Mouse (Mus musculus) gastrocnemius, adult 2 months (tissue): Measurements from ENCODE around the gene Cdc5l. TPM values are rescaled to one million over a fixed set of nuclear protein-coding genes. Genes with fewer than 3 reads are reported as not detected.

ENCODE experiments used
- DNase-seq: peaks from one replicate; pipeline ENCODE4 v3.0.0; 2022
- H3K27ac ChIP-seq: fragments of 200-600 bp; 2 replicates; pipeline ENCODE4 v1.8.1; 2022; ENCODE audit warnings: mild to moderate bottlenecking
- H3K4me3 ChIP-seq: fragments of 200-600 bp; 2 replicates; pipeline ENCODE4 v1.8.1; 2022; ENCODE audit warnings: mild to moderate bottlenecking, moderate library complexity
- CTCF ChIP-seq: fragments of 200-600 bp; IDR thresholded peaks from 2 replicates; pipeline ENCODE4 v1.8.1; 2022; ENCODE audit warnings: antibody characterized with exemption, mild to moderate bottlenecking, moderate library complexity
- intact Hi-C: fragments of 180-260 bp; cut with DNase I; formaldehyde crosslinking; loops from one replicate; pipeline ENCODE4 v1.15.1; 2025
- long read RNA-seq, 2 experiments: library from polyadenylated mRNA; stranded (forward); transcript quantifications; one replicate each; pipeline ENCODE4 v2.0.0; 2021
- total RNA-seq, 2 experiments: library from RNA; stranded (reverse); gene quantifications; 2 replicates each; pipeline ENCODE4 v1.2.3; 2021

The Cdc5l gene
- total RNA-seq = 10 to 100 TPM; 39.5 to 41.3 TPM
- long read RNA-seq, experiment 1, transcript Cdc5l-201 (16 exons, 3,027 nt) = major isoform, 26 of 28 reads
- long read RNA-seq, experiment 1, partial matches to known transcripts = 2 of 28 reads
- long read RNA-seq, experiment 1, other reads (novel, unspliced or antisense) = 0 of 28 reads
- long read RNA-seq, experiment 2, transcript Cdc5l-201 (16 exons, 3,027 nt) = major isoform, 20 of 25 reads
- long read RNA-seq, experiment 2, partial matches to known transcripts = 3 of 25 reads
- long read RNA-seq, experiment 2, other reads (novel, unspliced or antisense) = 2 of 25 reads

DNA sequence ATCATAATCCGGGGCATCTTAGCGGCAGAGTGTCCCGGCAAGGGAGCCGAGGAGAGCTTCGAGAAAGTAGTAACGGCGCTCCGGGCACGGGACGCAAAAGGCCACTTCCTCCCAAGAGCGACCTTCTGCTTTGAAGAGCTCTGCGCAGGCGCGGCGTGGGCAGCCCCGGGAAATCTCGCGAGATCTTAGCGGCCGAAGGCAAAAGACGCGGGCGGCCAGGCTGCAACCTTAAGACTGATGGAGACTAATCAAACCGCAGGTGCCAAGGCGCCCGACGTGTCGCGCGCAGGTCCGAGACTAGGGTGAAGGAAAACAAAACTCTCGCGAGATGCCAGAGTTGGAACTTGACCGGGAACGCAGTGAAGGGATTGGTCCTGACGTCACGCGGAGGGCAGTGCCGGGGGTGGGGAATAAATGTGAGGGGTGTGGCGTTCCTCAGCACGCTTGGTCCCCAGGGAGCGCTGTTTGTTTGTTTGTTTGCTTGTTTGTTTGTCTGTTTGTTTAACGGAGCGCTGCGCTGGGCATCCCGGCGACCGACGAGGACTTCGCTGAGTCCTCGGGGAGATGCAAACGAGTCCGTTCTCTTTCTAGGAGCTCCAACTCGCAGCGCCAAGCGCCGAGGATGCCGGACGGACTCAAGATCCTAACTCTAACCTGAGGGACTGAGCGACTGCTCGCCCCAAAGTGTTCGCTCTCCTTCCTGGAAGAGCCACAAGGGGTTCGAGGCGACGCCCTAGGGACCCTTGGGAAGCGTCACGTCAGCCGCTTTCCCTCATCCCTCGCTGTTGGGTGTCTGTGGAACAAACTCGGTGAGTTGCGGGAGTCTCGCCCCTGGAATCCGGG, at the start of gene Cdc5l:
TSS of gene Cdc5l (minus strand) at position 319 of the 843 bp plus-strand sequence.
- TF ChIP-seq CTCF = peak; percentile 12; the same call in 1 of the 2 replicates
- intact Hi-C loops = no loop called here
- H3K4me3 ChIP-seq = peak within 1 kb of the TSS; percentile 87
- H3K27ac ChIP-seq = peak within 1 kb of the TSS; percentile 98
- peak; percentile 98 for DNase-seq

DNA sequence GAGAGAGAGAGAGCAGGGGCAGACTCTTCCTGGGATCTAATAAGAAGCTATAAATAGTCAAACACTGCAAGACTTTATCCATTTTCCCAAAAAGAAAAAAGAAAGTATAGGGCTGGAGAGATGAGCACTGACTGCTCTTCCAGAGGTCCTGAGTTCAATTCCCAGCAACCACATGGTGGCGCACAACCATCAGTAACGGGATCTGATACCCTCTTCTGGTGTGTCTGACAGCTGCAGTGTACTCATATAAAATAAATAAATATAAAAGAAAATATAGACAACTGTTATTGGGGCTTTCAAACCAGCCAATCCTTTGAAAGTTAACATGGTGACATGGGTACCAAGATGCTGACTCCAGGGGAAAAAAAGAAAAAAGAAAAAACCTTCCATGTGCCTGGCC, 46.9 kb upstream of the Cdc5l start:
- Histone ChIP-seq H3K4me3 (no peak overlapping the region), H3K27ac (no peak overlapping the region)
- intact Hi-C loops = no loop called here
- no peak for DNase-seq
- TF ChIP-seq CTCF = peak; percentile 35

DNA sequence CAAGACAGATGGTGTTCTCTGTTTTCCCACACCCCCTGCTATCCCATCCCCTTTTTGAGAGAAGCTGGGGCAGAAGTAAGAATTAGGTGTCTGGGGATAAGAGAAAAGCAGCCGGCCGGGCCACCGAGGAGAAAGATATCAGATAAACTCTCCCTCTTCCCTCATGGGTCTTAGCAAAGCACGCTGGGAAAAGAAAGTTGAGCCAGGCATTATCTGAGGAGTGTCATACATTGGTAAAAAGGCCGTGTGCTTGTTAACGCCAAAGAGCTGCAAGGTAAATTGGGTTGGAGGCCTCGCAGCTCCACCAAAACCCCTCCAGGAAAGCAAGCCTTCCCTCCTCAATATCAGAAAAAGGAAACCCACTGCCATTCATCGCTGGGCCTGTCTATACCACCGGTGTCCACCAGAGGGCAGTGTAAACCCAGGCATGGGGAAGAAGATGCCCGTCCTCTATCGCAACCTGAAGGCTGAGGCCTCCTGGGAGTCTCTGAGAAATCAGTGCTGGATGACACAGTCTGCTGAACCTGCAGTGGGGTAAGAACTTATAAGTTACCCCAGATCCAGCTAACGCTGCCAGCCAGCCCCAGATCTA, 44.8 kb upstream of the Cdc5l start:
- Histone ChIP-seq H3K4me3 (no peak overlapping the region), H3K27ac (peak overlapping the region; percentile 46; the same call in 1 of the 2 replicates)
- DNase-seq = peak; percentile 80
- TF ChIP-seq CTCF = peak; percentile 99
- intact Hi-C loops = loop anchor here (1.0 to 5.0 kb wide), 2 partner anchors 74 to 164 kb away; no protein-coding TSS in a partner anchor

DNA sequence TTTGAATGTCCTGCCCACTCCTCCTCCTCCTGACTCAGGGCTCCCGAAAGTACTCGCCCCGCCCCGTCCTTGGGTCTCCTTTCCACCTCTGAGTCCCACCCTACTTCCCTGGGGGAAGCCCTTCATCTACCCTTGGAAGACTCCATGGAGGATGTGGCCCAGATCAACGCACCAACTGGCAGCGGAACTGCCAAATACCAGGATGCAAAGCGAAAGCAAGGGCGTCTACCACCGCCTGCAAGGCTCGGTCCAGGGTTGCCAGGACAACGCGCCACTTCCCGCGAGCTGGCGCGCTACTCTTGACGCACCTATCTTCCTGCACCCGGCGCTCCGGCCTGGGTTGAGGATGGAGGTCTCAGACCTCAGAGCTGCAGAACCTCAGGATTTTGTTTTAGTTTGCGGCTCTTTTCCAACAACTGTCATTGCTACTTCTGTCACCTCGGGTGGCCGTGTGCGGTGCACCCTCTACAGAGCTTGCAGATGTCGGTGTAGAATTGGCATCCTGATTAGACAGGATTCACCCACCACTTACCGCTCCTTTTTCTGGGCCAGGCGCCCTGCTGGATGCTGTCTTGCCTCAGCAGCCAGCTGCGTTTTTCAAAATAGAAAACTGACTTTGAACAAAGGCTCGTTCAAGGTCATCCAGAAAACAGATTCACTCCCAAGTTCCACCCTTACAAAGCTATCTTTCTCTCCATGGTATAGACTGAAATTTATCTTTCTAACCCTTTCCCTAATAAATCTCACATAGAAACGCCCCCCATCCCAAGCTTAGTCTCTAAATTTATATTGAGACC, 41.3 kb upstream of the Cdc5l start, which contains the start of gene Spats1:
TSS of gene Spats1 (minus strand) at position 747 of the 797 bp plus-strand sequence.
- peak within 1 kb of the TSS; percentile 31; the same call in 1 of the 2 replicates for H3K27ac ChIP-seq
- DNase-seq = peak; percentile 63
- H3K4me3 ChIP-seq = peak within 1 kb of the TSS; percentile 64
- intact Hi-C loops = loop anchor here (5.0 kb wide), 1 partner anchor 167 kb away; no protein-coding TSS in a partner anchor
- TF ChIP-seq CTCF = no peak

DNA sequence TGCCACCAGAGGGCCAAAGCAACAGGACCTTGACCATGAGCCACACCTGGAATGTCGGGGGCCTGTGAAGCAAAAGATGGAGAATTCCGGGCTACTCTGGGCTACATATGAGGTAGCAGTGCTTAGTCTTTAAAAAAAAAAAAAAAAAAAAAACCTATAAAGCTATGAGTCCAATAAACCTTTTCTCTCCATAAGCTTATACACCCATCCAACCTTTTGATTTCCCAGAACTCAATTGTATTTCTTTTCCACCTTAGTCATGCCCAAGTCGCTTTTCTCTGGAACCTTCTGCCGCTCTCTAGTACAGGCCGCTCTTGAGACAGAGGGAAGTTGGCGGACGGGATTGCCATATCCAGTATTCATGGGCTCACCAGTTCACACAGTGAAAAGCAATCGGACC, 40.6 kb upstream of the Cdc5l start:
- intact Hi-C loops = no loop called here
- H3K4me3 ChIP-seq = peak overlapping the region; percentile 64
- no peak for TF ChIP-seq CTCF
- no peak overlapping the region for H3K27ac ChIP-seq
- DNase-seq = no peak

DNA sequence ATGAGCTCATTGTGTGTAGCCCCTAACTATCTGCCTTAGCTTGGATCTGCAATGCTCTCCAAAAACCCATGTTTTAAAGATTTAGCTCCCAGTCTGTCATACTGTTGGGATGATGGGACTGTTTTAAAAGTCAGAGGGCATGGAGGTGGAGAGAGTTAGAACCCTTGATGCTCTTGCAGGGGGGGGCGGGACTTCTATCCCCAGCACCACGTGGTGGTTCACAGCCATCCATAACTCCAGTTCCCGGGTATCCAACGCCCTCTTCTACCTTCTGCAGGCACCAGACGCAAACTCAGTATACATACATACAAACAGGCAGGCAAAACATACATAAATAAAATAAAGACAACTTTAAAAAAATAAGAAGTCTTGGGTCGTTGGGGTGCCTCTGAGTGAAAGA, 40.1 kb upstream of the Cdc5l start:
- H3K4me3 ChIP-seq = no peak overlapping the region
- no peak overlapping the region for H3K27ac ChIP-seq
- no peak for DNase-seq
- no peak for TF ChIP-seq CTCF
- intact Hi-C loops = no loop called here

DNA sequence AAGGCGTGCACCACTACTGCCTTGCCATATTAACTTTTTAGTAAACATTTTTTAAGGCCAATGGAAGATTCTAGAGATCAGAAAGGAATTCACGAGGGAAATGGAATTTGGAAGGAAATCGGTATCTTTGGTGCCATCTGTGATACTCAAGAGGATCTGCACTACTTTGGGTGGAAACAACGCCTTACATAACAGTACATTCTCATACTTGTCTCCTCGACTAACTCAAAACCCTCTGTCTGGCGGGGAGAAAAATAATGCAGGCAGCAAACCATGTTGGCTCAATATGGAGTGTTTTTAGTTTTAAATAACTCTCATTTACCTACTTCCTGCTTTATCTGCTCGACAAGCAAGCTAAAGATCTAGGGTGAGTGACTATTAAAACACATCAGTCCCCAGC, 37.2 kb upstream of the Cdc5l start:
- TF ChIP-seq CTCF = no peak
- intact Hi-C loops = no loop called here
- no peak overlapping the region for H3K27ac ChIP-seq
- H3K4me3 ChIP-seq = no peak overlapping the region
- no peak for DNase-seq

DNA sequence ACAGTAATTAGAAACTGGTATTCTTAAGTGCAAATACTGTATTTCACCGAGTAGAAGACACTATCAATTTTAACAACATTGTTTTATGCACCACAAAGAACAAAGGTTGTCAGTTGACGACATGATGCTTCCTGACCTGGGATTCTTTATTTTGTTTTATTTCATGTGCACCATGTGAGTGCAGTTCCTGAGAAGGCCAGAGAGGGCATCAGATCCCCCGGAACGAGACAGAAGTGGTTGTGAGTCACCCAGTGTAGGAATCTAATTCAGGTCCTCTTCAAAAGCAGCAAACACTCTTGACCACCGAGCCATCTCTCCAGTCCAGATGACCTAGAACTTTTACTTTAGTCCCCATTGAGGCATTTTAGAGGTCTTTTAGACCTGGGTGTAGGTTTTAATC, 34.8 kb upstream of the Cdc5l start:
- no peak for DNase-seq
- no peak for TF ChIP-seq CTCF
- Histone ChIP-seq H3K27ac (no peak overlapping the region), H3K4me3 (no peak overlapping the region)
- intact Hi-C loops = no loop called here

DNA sequence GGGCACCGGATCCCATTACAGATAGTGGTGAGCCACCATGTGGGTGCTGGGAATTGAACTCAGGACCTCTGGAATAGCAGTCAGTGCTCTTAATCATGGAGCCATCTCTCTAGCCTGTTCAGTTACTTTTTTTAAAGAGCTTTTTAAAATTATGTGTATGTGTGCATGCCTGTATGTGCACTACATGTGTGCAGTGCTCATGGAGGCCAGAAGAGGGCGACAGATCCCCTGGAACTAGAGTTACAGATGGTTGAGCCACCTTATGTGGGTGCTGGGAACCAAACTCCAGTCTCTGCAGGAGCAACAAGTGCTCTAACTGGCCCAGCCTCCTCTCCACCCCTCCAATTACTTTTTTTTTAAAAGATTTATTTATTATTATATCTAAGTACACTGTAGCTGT, 33.2 kb upstream of the Cdc5l start:
- no peak overlapping the region for H3K4me3 ChIP-seq
- DNase-seq = no peak
- TF ChIP-seq CTCF = no peak
- intact Hi-C loops = no loop called here
- H3K27ac ChIP-seq = no peak overlapping the region

DNA sequence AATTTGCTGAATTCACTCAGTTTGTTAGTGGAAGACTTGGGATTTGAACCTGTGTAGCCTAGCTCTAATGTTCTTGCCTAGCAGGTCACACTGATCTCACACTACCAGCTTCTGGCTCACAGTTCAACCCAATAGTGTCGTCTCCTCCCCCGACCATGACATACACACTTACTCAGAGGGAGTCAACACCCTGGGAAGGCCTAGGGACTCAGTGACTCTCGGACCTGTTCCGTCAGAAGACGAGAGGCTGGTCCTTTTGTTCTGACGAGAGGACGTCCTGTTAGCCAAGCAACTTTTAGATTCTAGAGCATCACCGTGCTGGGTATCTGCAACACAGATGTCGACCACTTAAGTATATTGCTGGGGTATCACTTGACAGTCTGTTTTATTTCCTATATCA, 30.7 kb upstream of the Cdc5l start:
- no peak for DNase-seq
- TF ChIP-seq CTCF = no peak
- Histone ChIP-seq H3K4me3 (no peak overlapping the region), H3K27ac (no peak overlapping the region)
- intact Hi-C loops = no loop called here

DNA sequence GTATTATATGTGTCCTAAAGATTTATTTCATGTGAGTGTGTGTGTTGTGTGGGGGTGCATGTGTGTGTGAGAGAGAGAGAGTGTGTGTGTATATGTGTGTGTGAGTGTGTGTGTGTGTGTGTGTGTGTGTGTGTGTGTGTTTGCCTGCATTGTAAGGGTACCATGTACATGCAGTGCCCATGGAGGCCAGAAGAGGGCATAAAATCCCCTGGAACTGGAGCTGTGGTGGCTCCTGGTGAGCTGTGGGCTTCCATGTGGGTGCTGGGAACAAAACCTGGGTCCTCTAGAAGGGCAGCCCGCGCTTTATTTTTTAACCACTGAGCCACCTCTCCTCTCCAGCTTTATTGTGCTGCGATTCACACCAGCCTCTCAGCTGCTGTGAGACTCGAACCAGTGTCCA, 29.0 kb upstream of the Cdc5l start:
- no peak for TF ChIP-seq CTCF
- intact Hi-C loops = no loop called here
- Histone ChIP-seq H3K4me3 (no peak overlapping the region), H3K27ac (no peak overlapping the region)
- DNase-seq = no peak

DNA sequence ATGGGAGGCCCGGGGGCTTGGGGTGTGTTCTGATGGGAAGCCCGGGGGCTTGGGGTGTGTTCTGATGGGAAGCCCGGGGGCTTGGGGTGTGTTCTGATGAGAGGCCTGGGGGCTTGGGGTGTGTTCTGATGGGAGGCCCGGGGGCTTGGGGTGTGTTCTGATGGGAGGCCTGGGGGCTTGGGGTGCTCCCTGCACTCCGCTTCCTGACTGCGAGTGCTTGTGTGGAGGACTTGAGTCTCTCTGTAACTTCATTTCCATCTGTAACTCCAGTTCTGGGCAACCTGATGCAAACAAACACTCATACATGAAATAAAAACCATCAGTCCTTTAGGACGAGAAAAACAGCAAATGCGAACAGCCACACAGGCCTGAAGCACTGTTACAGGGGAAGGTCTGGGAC, 25.5 kb upstream of the Cdc5l start:
- H3K27ac ChIP-seq = no peak overlapping the region
- no peak overlapping the region for H3K4me3 ChIP-seq
- intact Hi-C loops = no loop called here
- no peak for DNase-seq
- no peak for TF ChIP-seq CTCF
